Mouse (Mus musculus): ENCODE results near the gene Klrb1c.

GRCm38 (mm10) chr6:128797936-128798771 lies 9.1 kb upstream of the Klrb1c start:
- TF ChIP-seq CTCF (IDR thresholded peaks at IDR 0.05; ENCODE audit: low read depth, low read length) (no peak), POLR2A (IDR thresholded peaks at IDR 0.05; ENCODE audit: insufficient read depth, low read length) (no peak), EP300 (IDR thresholded peaks at IDR 0.05; ENCODE audit: insufficient read depth, low read depth, low read length) (no peak)

All from ES-Bruce4 (cell line).